Mouse (Mus musculus) testis, adult 2 months (tissue): ENCODE results near the gene Gm28729. TPM values are rescaled to one million over a fixed set of nuclear protein-coding genes. Genes with fewer than 3 reads are reported as not detected.
A peak's percentile ranks its signal among the peaks of the same experiment; 100 is the strongest.

ENCODE experiments used
- H3K27ac ChIP-seq: fragments of 200-500 bp; 2 replicates; pipeline ENCODE4 v1.5.1; 2012; ENCODE audit warnings: low read depth, low read length; ENCODE audit not compliant: control insufficient read depth, insufficient read depth
- H3K27me3 ChIP-seq: fragments of 200-500 bp; 2 replicates; pipeline ENCODE4 v1.6.1; 2012; ENCODE audit warnings: mild to moderate bottlenecking, low read length, moderate library complexity; ENCODE audit not compliant: control insufficient read depth, insufficient read depth
- H3K36me3 ChIP-seq: fragments of 200-500 bp; 2 replicates; pipeline ENCODE4 v1.6.1; 2012; ENCODE audit warnings: mild to moderate bottlenecking, low read length; ENCODE audit not compliant: control insufficient read depth, insufficient read depth
- H3K4me1 ChIP-seq: fragments of 200-500 bp; 2 replicates; pipeline ENCODE4 v1.6.1; 2012; ENCODE audit warnings: low read length; ENCODE audit not compliant: control insufficient read depth, insufficient read depth
- H3K4me3 ChIP-seq: fragments of 200-500 bp; 2 replicates; pipeline ENCODE4 v1.5.1; 2012; ENCODE audit warnings: low read depth, mild to moderate bottlenecking, low read length, moderate library complexity, mixed read lengths; ENCODE audit not compliant: control insufficient read depth
- CTCF ChIP-seq: fragments of 200-500 bp; IDR thresholded peaks from 2 replicates; pipeline ENCODE4 v1.5.1; 2012; ENCODE audit warnings: low read depth, mild to moderate bottlenecking, inconsistent platforms, low read length, moderate library complexity; ENCODE audit not compliant: control insufficient read depth, insufficient read depth, insufficient replicate concordance
- POLR2A ChIP-seq: fragments of 200-500 bp; IDR thresholded peaks from 2 replicates; pipeline ENCODE4 v1.6.1; 2012; ENCODE audit warnings: low read depth, mild to moderate bottlenecking, inconsistent platforms, low read length, moderate library complexity; ENCODE audit not compliant: control insufficient read depth
- polyA plus RNA-seq: library from polyadenylated mRNA; depleted of rRNA; stranded (reverse); fragments of >200 nt; gene quantifications from 2 replicates; pipeline ENCODE4 v1.2.3, GENCODE M21; 2012; rRNA removed

Gene Gm28729
- polyA plus RNA-seq, 1 experiment: 9.3 TPM

DNA sequence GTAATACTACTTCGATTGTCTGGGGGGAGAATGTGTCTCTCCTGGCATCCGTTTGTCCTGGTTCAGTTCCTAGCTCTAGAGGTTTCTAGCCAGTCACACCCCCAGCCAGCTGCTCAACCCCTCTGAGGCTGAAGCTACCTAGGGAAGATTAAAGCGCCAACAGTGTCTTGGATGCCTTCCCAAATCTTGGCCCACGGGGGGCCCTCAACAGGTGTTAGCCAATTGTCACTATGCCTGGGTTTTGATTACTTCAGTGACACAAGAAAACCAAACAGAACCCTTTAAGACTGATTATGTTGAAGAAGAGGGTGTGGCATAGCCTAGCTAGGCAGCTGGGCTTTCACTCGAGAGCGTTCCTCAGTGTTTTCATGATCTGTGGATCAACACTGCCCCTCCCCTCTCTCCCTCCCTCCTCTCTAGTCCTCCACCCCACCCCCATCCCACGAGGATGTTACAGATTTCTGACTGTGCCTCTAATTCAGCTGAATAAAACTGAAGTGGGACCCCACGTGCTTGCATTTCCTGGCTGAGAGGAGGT, 86.7 kb downstream of the Gm28729 start:
- H3K27me3 ChIP-seq: no peaks in the 10 kb centered on the region
- H3K4me3 ChIP-seq: peak overlapping the region; percentile 32
- no peaks in the 10 kb centered on the region for H3K36me3 ChIP-seq
- peaks cover 15% of the 10 kb centered on the region for H3K4me1 ChIP-seq
- peak overlapping the region; percentile 78 for H3K27ac ChIP-seq
- no peak for TF ChIP-seq POLR2A
- TF ChIP-seq CTCF: no peak

DNA sequence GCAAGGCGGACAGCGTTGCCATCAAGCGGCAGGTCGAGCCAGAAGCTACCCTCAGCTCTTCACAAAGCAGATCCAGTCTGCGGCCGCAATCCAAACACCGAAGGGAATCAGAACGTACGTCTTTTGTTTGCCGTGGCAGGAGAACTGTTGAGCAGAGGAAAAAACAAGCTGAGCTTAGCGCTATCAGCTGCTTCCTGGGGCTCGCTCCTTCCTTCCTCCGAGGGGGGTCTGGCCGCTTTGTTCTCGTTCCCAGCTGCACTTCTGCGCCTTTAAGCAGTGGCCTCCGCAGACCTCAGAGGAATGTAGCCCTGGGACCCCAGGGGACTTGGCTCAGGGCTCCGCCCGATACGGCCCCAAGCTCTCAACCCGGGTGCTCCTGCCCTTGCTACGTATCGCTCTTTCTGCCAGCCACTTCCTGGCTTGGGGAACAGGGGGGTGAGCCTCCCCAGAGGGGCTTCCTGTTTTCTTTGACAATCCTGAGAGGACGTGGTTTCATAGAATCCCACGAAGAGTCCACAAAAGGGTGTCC, 87.2 kb downstream of the Gm28729 start:
- TF ChIP-seq POLR2A (peak; percentile 39; the same call in 1 of the 2 replicates), CTCF (no peak)
- Histone ChIP-seq H3K36me3 (no peaks in the 10 kb centered on the region), H3K4me3 (peak overlapping the region; percentile 32), H3K27me3 (no peaks in the 10 kb centered on the region), H3K27ac (peak overlapping the region; percentile 78), H3K4me1 (peaks cover 15% of the 10 kb centered on the region)

DNA sequence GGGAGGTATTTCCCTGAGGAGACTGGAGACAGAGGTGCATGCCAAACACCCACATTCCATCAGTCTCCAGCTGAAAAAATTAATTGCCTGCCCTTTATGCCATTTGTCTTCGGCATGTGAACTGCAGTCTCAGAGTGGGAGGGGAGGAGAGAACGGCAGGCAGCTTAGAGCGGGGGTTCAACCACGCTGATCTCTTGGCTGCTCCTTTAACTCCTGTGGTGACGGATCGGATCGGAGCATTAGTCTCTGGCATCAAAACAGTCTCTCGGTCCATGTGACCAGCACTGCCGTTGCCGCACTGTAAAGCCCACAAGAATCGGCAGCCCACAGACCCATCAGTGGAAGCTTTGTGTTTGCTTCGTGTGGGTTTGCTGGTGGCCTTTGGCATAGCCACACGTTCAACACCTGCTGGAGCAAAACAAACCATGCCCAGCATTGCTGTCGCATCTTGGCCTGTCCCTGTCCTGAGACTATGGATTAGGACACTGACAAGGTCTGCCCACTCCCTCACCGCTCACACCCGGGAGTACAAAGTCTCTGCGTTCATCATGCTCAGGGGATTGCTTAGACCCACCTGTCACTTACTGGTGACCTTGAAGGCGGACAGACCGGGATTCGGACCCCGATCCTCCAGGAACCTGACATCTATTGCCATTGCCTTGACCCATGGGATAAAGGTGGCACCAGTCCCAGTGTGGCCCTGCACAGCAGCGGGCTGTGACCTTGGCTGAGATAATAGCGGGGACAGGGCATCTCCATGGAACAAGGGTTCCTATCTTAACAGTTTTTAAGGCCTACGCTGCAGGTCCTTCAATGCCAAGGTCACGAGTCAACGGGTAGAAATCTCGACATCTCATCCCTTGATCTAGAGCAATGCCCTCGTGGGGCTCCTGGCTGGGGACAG, 87.9 kb downstream of the Gm28729 start:
- no peaks in the 10 kb centered on the region for H3K27me3 ChIP-seq

More for the DNA sequence above, 87.9 kb downstream of the Gm28729 start:
- Histone ChIP-seq H3K4me1 (peaks cover 15% of the 10 kb centered on the region), H3K4me3 (peak overlapping the region; percentile 32), H3K36me3 (no peaks in the 10 kb centered on the region), H3K27ac (peak overlapping the region; percentile 78)
- no peak for TF ChIP-seq CTCF
- no peak for TF ChIP-seq POLR2A

Other genes starting within 250 kb of the Gm28729 start
- gene Atp1b3, start 160.8 kb downstream of the Gm28729 start, polyA plus RNA-seq: 289 and 306 TPM in 2 replicates
- 321 and 364 TPM in 2 replicates for gene Rnf7, start 46.6 kb downstream of the Gm28729 start, polyA plus RNA-seq
- gene Rasa2, start 106.4 kb upstream of the Gm28729 start, polyA plus RNA-seq: 1.8 TPM in 2 replicates
- 2.2 and 2.4 TPM in 2 replicates for gene Zbtb38, start 227.6 kb upstream of the Gm28729 start, polyA plus RNA-seq